Mouse (Mus musculus) liver, embryonic 18 days (tissue): Measurements from ENCODE around the gene Tnni3. TPM values are rescaled to one million over a fixed set of nuclear protein-coding genes. Genes with fewer than 3 reads are reported as not detected.

Experiments used
- polyA plus RNA-seq: library from polyadenylated mRNA; depleted of rRNA; stranded (reverse); fragments of >200 nt; gene quantifications from 2 replicates; pipeline ENCODE4 v1.2.3, GENCODE M21; 2012; rRNA removed

The Tnni3 gene
- polyA plus RNA-seq, result 0.34 and 0.41 TPM in 2 replicates

DNA sequence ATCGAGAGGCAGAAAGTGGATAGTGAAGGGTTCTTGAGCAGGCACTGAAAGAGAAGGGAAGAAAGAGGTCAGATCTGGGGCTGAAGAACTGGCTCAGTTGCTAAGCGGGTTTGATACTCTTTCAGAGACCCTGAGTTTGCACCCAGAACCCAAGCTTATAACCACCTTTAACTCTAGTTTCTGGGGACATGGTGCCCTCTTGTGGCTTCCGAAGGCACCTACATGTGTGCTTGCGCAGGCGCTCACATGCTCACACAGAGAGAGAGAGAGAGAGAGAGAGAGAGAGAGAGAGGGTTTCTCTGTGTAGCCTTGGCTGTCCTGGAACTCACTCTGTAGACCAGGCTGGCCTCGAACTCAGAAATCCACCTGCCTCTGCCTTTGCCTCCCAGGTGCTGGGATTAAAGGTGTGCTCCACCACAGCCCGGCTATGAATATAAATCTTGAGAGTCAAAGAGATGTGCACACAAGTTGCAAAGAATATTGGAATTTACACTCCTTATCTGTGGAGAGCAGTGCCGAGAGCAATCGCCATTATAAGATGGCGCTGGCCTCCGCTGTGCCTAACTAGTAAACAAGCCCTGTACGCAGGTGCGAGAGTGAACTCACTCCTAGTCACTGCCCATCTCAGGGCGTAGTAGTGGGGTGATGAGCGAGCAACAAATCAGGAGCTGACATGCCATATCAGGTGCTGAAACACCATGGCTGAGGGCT, at the start of gene Tnni3:
TSS of gene Tnni3 (minus strand) at position 18 of the 711 bp plus-strand sequence.

DNA sequence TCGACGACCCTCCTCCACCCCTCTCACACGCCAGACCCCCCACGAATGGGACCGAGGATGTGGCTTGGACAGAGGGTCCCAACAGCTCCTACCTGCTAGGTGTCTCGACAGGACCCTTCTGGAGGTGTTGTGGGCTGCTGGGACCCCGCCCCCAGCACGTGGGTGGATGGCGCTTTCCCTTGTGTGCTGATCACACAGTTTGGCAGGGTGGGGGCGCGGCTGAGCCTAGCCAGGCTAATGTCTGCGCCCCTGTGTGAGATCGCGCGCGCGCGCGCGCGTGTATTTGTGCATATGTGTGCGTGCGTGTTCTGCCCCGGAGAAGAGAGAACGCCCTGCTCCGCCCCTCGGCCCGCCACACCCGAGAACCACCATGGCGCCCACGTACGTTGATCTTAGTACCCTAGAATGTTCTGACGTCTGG, 23.2 kb upstream of the Tnni3 start, which contains the start of gene Syt5:
TSS of gene Syt5 (minus strand) at position 321 of the 421 bp plus-strand sequence.

GRCm38 (mm10) chr7:4532005-4532729, 8.1 kb upstream of the Tnni3 start, which contains the start of gene Dnaaf3:
Gene Dnaaf3, minus strand, starts transcription at chr7:4532453.

DNA sequence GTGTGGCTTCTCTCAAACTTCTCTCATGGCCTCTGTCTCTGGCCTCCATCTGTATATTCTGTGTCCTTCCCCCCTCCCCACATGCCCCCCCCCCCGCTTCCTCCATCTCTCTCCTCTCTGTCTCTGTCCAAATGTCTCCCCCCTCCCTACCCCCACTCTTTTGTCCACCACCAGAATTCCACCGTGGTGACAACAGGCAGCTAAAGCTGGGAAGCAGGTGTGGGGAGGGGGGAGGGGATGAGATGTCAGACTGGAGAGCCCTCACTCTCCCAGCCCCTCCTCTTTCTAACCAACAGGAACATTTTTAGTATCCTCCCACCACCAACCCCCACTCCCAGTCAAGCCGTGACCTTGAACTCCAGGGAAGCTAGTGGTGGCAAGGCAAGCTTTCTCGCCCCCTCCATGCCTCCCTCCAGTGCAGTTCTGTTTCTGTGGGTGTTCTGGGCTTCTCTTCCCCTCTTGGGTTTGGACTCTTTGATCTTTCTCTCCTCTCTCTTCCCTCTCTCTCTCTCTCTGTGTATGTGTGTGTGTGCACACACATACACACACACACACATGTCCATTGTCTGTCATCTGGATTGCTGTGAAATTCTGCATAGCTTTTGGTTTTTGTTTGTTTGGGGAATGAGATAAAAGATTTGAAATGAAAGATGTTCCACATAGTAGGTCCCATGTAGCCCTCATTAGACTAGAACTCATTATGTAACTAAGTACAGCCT, 7.5 kb downstream of the Tnni3 start, which contains the start of gene Tnnt1:
TSS of gene Tnnt1 (minus strand) at position 51 of the 719 bp plus-strand sequence.

GRCm38 (mm10) chr7:4501558-4502397, 22.3 kb downstream of the Tnni3 start, which contains the start of gene Ppp1r12c:
Gene Ppp1r12c, minus strand, starts transcription at chr7:4501680.

Other genes with a start within 250 kb of the Tnni3 start
- gene Ncr1, start 186.5 kb downstream of the Tnni3 start, polyA plus RNA-seq, result 0.13 and 0.30 TPM in 2 replicates
- gene Gp6, start 126.5 kb downstream of the Tnni3 start, polyA plus RNA-seq, result 1.2 and 1.3 TPM in 2 replicates
- gene Rdh13, start 78.6 kb downstream of the Tnni3 start, polyA plus RNA-seq, result 3.5 and 4.7 TPM in 2 replicates
- 1.5 and 2.5 TPM in 2 replicates for gene Eps8l1, start 63.6 kb downstream of the Tnni3 start, polyA plus RNA-seq
- 17.0 and 21.0 TPM in 2 replicates for gene Ppp1r12c, start 22.5 kb downstream of the Tnni3 start, polyA plus RNA-seq
- 3.9 and 5.7 TPM in 2 replicates for gene Tnnt1, start 7.8 kb downstream of the Tnni3 start, polyA plus RNA-seq
- gene Dnaaf3, start 8.2 kb upstream of the Tnni3 start, polyA plus RNA-seq, result 0.40 and 0.44 TPM in 2 replicates
- gene Syt5, start 23.3 kb upstream of the Tnni3 start, polyA plus RNA-seq, result 0.25 and 0.27 TPM in 2 replicates
- 0.01 and 0.04 TPM in 2 replicates for gene Ptprh, start 79.8 kb upstream of the Tnni3 start, polyA plus RNA-seq
- gene Tmem86b, start 107.2 kb upstream of the Tnni3 start, polyA plus RNA-seq, result 36.5 and 38.2 TPM in 2 replicates
- 28.8 and 34.0 TPM in 2 replicates for gene Ppp6r1, start 134.8 kb upstream of the Tnni3 start, polyA plus RNA-seq
- gene Hspbp1, start 160.8 kb upstream of the Tnni3 start, polyA plus RNA-seq, result 20.4 and 21.6 TPM in 2 replicates
- gene Brsk1, start 166.4 kb upstream of the Tnni3 start, polyA plus RNA-seq, result 0.31 and 0.32 TPM in 2 replicates
- 0.74 and 0.80 TPM in 2 replicates for gene Tmem150b, start 201.0 kb upstream of the Tnni3 start, polyA plus RNA-seq
- gene Kmt5c, start 215.9 kb upstream of the Tnni3 start, polyA plus RNA-seq, result 53.8 and 67.2 TPM in 2 replicates
- 80.4 and 84.3 TPM in 2 replicates for gene Cox6b2, start 228.9 kb upstream of the Tnni3 start, polyA plus RNA-seq
- 0.01 TPM in 1 of 2 replicates, not detected in the other for gene Fam71e2, start 247.1 kb upstream of the Tnni3 start, polyA plus RNA-seq